Mouse (Mus musculus) lung, embryonic 16.5 days (tissue): ENCODE data around the gene Ldlrap1. TPM values are rescaled to one million over a fixed set of nuclear protein-coding genes. Genes with fewer than 3 reads are reported as not detected.
"Not testable (repeated sequence)": the region's sequence is repeated elsewhere in the genome, so short reads cannot be mapped to it uniquely, and the experiment has no call there.

Source experiments
- ATAC-seq: fragments of 200-750 bp; cut with Nextera tagmentation; 2 replicates; pipeline ENCODE4 v1.8.0; 2017; ENCODE audit warnings: low read depth, mild to moderate bottlenecking, moderate library complexity
- H3K27ac ChIP-seq: fragments of 300-500 bp; sonication (generic); 2 replicates; pipeline ENCODE4 v1.5.1; 2014; ENCODE audit warnings: mild to moderate bottlenecking, control low read depth, low read length
- H3K27me3 ChIP-seq: fragments of 300-500 bp; sonication (generic); 2 replicates; pipeline ENCODE4 v1.6.1; 2014; ENCODE audit warnings: low read depth, low read length, mixed read lengths; ENCODE audit not compliant: control insufficient read depth, insufficient read depth
- H3K36me3 ChIP-seq: fragments of 300-500 bp; sonication (generic); 2 replicates; pipeline ENCODE4 v1.6.1; 2014; ENCODE audit warnings: low read length; ENCODE audit not compliant: control insufficient read depth, insufficient read depth
- H3K4me1 ChIP-seq: fragments of 300-500 bp; sonication (generic); replicated peaks from 2 replicates; pipeline ENCODE4 v1.6.1; 2014; ENCODE audit warnings: low read length, mixed read lengths; ENCODE audit not compliant: control insufficient read depth, insufficient read depth
- H3K4me2 ChIP-seq: fragments of 300-500 bp; sonication (generic); 2 replicates; pipeline ENCODE4 v1.6.1; 2014; ENCODE audit warnings: low read depth, low read length, control low read depth
- H3K4me3 ChIP-seq: fragments of 300-500 bp; sonication (generic); 2 replicates; pipeline ENCODE4 v1.5.1; 2014; ENCODE audit warnings: mild to moderate bottlenecking, low read length, control low read depth
- H3K9ac ChIP-seq: fragments of 300-500 bp; sonication (generic); 2 replicates; pipeline ENCODE4 v1.6.1; 2014; ENCODE audit warnings: low read length, control low read depth
- H3K9me3 ChIP-seq: fragments of 300-500 bp; sonication (generic); 2 replicates; pipeline ENCODE4 v1.6.1; 2016; ENCODE audit warnings: low read length; ENCODE audit not compliant: control insufficient read depth
- WGBS: fragments of 180-500 bp; shearing (Covaris S2); extraction: QIAGEN DNeasy Blood & Tissue Kit; methylation state at CpG from one replicate; pipeline ENCODE4 v1.1.7; 2014; 5-methylcytosine and 5-hydroxymethylcytosine counted together
- polyA plus RNA-seq: library from polyadenylated mRNA; unstranded; fragments of >200 nt; fragmentation: Nextera tagmentation; extraction: Ambion mirVana; gene quantifications from 2 replicates; pipeline ENCODE4 v1.2.1, GENCODE M21; 2015

Ldlrap1 gene
- polyA plus RNA-seq, 1 experiment from 2014 or later: 25.2 TPM

- Histone ChIP-seq H3K4me1 (peaks cover 11% of the 10 kb centered on the region; the same call in 1 of the 2 replicates), H3K4me2 (no peak overlapping the region), H3K27ac (no peak overlapping the region), H3K27me3 (no peaks in the 10 kb centered on the region), H3K9me3 (no peaks in the 10 kb centered on the region), H3K9ac (no peak overlapping the region), H3K36me3 (peaks cover 4% of the 10 kb centered on the region; the same call in 1 of the 2 replicates), H3K4me3 (no peak overlapping the region)
- 34% methylated on average over 3 of the region's 3 CpGs for WGBS
- no peak for ATAC-seq
These were observed 31.0 kb upstream of the Ldlrap1 start for GRCm38 (mm10) chr4:134798861-134799260.

- Histone ChIP-seq H3K27ac (no peak overlapping the region), H3K36me3 (peaks cover 4% of the 10 kb centered on the region; the same call in 1 of the 2 replicates), H3K4me1 (peaks cover 11% of the 10 kb centered on the region; the same call in 1 of the 2 replicates), H3K9me3 (no peaks in the 10 kb centered on the region), H3K4me2 (no peak overlapping the region), H3K27me3 (no peaks in the 10 kb centered on the region), H3K9ac (no peak overlapping the region), H3K4me3 (no peak overlapping the region)
- 69% methylated on average over 6 of the region's 6 CpGs for WGBS
- no peak for ATAC-seq
These were observed 29.8 kb upstream of the Ldlrap1 start for GRCm38 (mm10) chr4:134797621-134798020.

- no peaks in the 10 kb centered on the region for H3K27me3 ChIP-seq
- H3K4me2 ChIP-seq: no peak overlapping the region
- ATAC-seq: peak; percentile 37; the same call in 1 of the 2 replicates
- WGBS: 16% methylated on average over 7 of the region's 7 CpGs
- H3K4me3 ChIP-seq: no peak overlapping the region
- no peaks in the 10 kb centered on the region for H3K36me3 ChIP-seq
- no peak overlapping the region for H3K27ac ChIP-seq
- H3K9ac ChIP-seq: no peak overlapping the region; the same call in 1 of the 2 replicates
- no peaks in the 10 kb centered on the region for H3K9me3 ChIP-seq
- H3K4me1 ChIP-seq: peaks cover 11% of the 10 kb centered on the region; the same call in 1 of the 2 replicates
These were observed 28.9 kb upstream of the Ldlrap1 start for GRCm38 (mm10) chr4:134796581-134797361.

- Histone ChIP-seq H3K4me3 (no peak overlapping the region), H3K27ac (no peak overlapping the region), H3K4me2 (no peak overlapping the region), H3K9ac (no peak overlapping the region), H3K27me3 (no peaks in the 10 kb centered on the region), H3K4me1 (peaks cover 11% of the 10 kb centered on the region; the same call in 1 of the 2 replicates), H3K36me3 (no peaks in the 10 kb centered on the region), H3K9me3 (no peaks in the 10 kb centered on the region)
- 67% methylated on average over 5 of the region's 5 CpGs for whole genome bisulfite sequencing
- ATAC-seq: no peak
These were observed 28.1 kb upstream of the Ldlrap1 start for GRCm38 (mm10) chr4:134795819-134796485.

GRCm38 (mm10) chr4:134794959-134795358 lies 27.1 kb upstream of the Ldlrap1 start:
- ATAC-seq: not testable (repeated sequence)

GRCm38 (mm10) chr4:134793213-134793956 lies 25.6 kb upstream of the Ldlrap1 start:
- WGBS: 40% methylated on average over 10 of the region's 10 CpGs

More at GRCm38 (mm10) chr4:134794959-134795358, 27.1 kb upstream of the Ldlrap1 start:
- H3K27ac ChIP-seq, H3K9ac ChIP-seq, H3K4me2 ChIP-seq, H3K4me3 ChIP-seq, H3K36me3 ChIP-seq, H3K9me3 ChIP-seq, H3K27me3 ChIP-seq: not testable (repeated sequence)
- peaks cover 11% of the 10 kb centered on the region; the same call in 1 of the 2 replicates for H3K4me1 ChIP-seq

GRCm38 (mm10) chr4:134791731-134792130 lies 23.9 kb upstream of the Ldlrap1 start:
- H3K4me2 ChIP-seq: no peak overlapping the region
- H3K27me3 ChIP-seq: no peaks in the 10 kb centered on the region
- no peak overlapping the region for H3K27ac ChIP-seq
- no peak overlapping the region for H3K4me3 ChIP-seq
- H3K9ac ChIP-seq: no peak overlapping the region
- H3K9me3 ChIP-seq: no peaks in the 10 kb centered on the region
- peaks cover 5% of the 10 kb centered on the region; the same call in 1 of the 2 replicates for H3K4me1 ChIP-seq
- no peaks in the 10 kb centered on the region for H3K36me3 ChIP-seq
- no peak for ATAC-seq
- WGBS: 51% methylated on average over 6 of the region's 6 CpGs

More at GRCm38 (mm10) chr4:134793213-134793956, 25.6 kb upstream of the Ldlrap1 start:
- H3K36me3 ChIP-seq: no peaks in the 10 kb centered on the region
- H3K9ac ChIP-seq: no peak overlapping the region
- H3K27me3 ChIP-seq: no peaks in the 10 kb centered on the region
- no peaks in the 10 kb centered on the region for H3K9me3 ChIP-seq
- no peak for ATAC-seq
- no peak overlapping the region for H3K27ac ChIP-seq
- peaks cover 11% of the 10 kb centered on the region; the same call in 1 of the 2 replicates for H3K4me1 ChIP-seq
- no peak overlapping the region for H3K4me2 ChIP-seq
- no peak overlapping the region for H3K4me3 ChIP-seq

GRCm38 (mm10) chr4:134786946-134787345 lies 19.1 kb upstream of the Ldlrap1 start:
- no peaks in the 10 kb centered on the region for H3K9me3 ChIP-seq
- H3K4me1 ChIP-seq: no peaks in the 10 kb centered on the region
- no peak overlapping the region for H3K4me2 ChIP-seq
- 26% methylated on average over 10 of the region's 10 CpGs for WGBS
- H3K4me3 ChIP-seq: no peak overlapping the region
- H3K27me3 ChIP-seq: no peaks in the 10 kb centered on the region
- H3K36me3 ChIP-seq: no peaks in the 10 kb centered on the region
- no peak overlapping the region for H3K9ac ChIP-seq
- no peak overlapping the region for H3K27ac ChIP-seq
- no peak for ATAC-seq

- 58% methylated on average over 5 of the region's 5 CpGs for WGBS
- H3K36me3 ChIP-seq: no peaks in the 10 kb centered on the region
These were observed 16.9 kb upstream of the Ldlrap1 start for GRCm38 (mm10) chr4:134784701-134785100.

More at GRCm38 (mm10) chr4:134784701-134785100, 16.9 kb upstream of the Ldlrap1 start:
- H3K9ac ChIP-seq: no peak overlapping the region
- H3K4me1 ChIP-seq: peaks cover 5% of the 10 kb centered on the region; the same call in 1 of the 2 replicates
- no peaks in the 10 kb centered on the region for H3K27me3 ChIP-seq
- ATAC-seq: no peak
- H3K9me3 ChIP-seq: no peaks in the 10 kb centered on the region
- H3K4me2 ChIP-seq: no peak overlapping the region
- no peak overlapping the region for H3K27ac ChIP-seq
- no peak overlapping the region for H3K4me3 ChIP-seq
